Mouse (Mus musculus) heart, embryonic 14.5 days (tissue): Measurements from ENCODE around the gene Klhl40. TPM values are rescaled to one million over a fixed set of nuclear protein-coding genes. Genes with fewer than 3 reads are reported as not detected.

ENCODE experiments used
- ATAC-seq: fragments of 200-750 bp; cut with Nextera tagmentation; 2 replicates; pipeline ENCODE4 v1.8.0; 2017; ENCODE audit warnings: low read depth, moderate TSS enrichment; ENCODE audit not compliant: insufficient number of reproducible peaks, insufficient read depth, low FRiP score
- H3K27ac ChIP-seq, 2 experiments: fragments of 200-500 bp in 1 of 2; fragments of 300-500 bp in 1 of 2; sonication (generic) in 1 of 2; replicated peaks in 1 of 2; 2 replicates each; pipeline ENCODE4 v1.5.1; 2012 to 2014; ENCODE audit warnings: low read depth in 2 of 2, low read length in 2 of 2, control low read depth in 1 of 2, mild to moderate bottlenecking in 1 of 2, mixed read lengths in 1 of 2; ENCODE audit not compliant: control insufficient read depth in 1 of 2, insufficient read depth in 1 of 2
- H3K27me3 ChIP-seq: fragments of 300-500 bp; sonication (generic); 2 replicates; pipeline ENCODE4 v1.6.1; 2014; ENCODE audit warnings: mild to moderate bottlenecking, low read length, control low read depth; ENCODE audit not compliant: control insufficient read depth, insufficient read depth
- H3K36me3 ChIP-seq: fragments of 300-500 bp; sonication (generic); 2 replicates; pipeline ENCODE4 v1.6.1; 2014; ENCODE audit warnings: mild to moderate bottlenecking, control low read depth, low read length, mixed read lengths; ENCODE audit not compliant: control insufficient read depth, insufficient read depth
- H3K4me1 ChIP-seq, 2 experiments: fragments of 200-500 bp in 1 of 2; fragments of 300-500 bp in 1 of 2; sonication (generic) in 1 of 2; 2 replicates each; pipeline ENCODE4 v1.6.1; 2012 to 2014; ENCODE audit warnings: low read length in 2 of 2, control low read depth in 1 of 2, mixed read lengths in 1 of 2; ENCODE audit not compliant: control insufficient read depth in 2 of 2, insufficient read depth in 2 of 2
- H3K4me2 ChIP-seq: fragments of 300-500 bp; sonication (generic); 2 replicates; pipeline ENCODE4 v1.6.1; 2014; ENCODE audit warnings: mild to moderate bottlenecking, low read length
- H3K4me3 ChIP-seq, 2 experiments: fragments of 200-500 bp in 1 of 2; fragments of 300-500 bp in 1 of 2; sonication (generic) in 1 of 2; 2 replicates each; pipeline ENCODE4 v1.5.1; 2012 to 2014; ENCODE audit warnings: low read length in 2 of 2, mild to moderate bottlenecking in 2 of 2, control low read depth in 1 of 2, low read depth in 1 of 2, moderate library complexity in 1 of 2; ENCODE audit not compliant: control insufficient read depth in 1 of 2, insufficient read depth in 1 of 2
- H3K9ac ChIP-seq: fragments of 300-500 bp; sonication (generic); 2 replicates; pipeline ENCODE4 v1.6.1; 2014; ENCODE audit warnings: mild to moderate bottlenecking, low read length
- H3K9me3 ChIP-seq: fragments of 300-500 bp; sonication (generic); 2 replicates; pipeline ENCODE4 v1.6.1; 2016; ENCODE audit warnings: low read length, control low read depth; ENCODE audit not compliant: control insufficient read depth
- WGBS: fragments of 180-500 bp; shearing (Covaris S2); extraction: QIAGEN DNeasy Blood & Tissue Kit; methylation state at CpG from one replicate; pipeline ENCODE4 v1.1.7; 2014; 5-methylcytosine and 5-hydroxymethylcytosine counted together
- polyA plus RNA-seq: library from polyadenylated mRNA; unstranded; fragments of >200 nt; fragmentation: Nextera tagmentation; extraction: Ambion mirVana; gene quantifications from 2 replicates; pipeline ENCODE4 v1.2.1, GENCODE M21; 2014

Gene Klhl40
- polyA plus RNA-seq, 1 experiment from 2014 or later = 3.6 TPM

DNA sequence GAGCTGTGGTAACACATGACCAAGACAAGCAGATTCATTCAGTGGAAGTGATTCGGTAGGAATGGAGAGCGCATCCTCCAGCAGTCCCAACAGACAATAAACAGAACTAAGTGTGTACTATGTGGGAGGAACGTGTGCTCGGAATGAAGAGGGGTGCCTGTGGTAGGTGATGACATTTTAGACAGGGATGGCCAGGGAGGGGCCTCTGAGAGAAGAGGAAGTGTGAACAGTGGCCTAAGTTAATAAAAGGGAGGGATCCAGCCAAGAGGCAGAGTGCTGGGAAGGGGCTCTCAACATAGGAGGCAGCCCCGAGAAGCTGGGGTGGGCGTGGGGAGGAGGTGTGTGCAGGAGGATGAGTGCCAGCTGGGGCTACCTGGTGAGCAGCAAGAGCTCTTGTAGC lies 50.9 kb downstream of the Klhl40 start:
- 44% methylated on average over 6 of the region's 6 CpGs for WGBS
- Histone ChIP-seq H3K27ac (no peak overlapping the region), H3K9me3 (no peaks in the 10 kb centered on the region), H3K4me1 (no peaks in the 10 kb centered on the region), H3K4me3 (no peak overlapping the region), H3K36me3 (no peaks in the 10 kb centered on the region), H3K4me2 (no peak overlapping the region), H3K27me3 (no peaks in the 10 kb centered on the region), H3K9ac (no peak overlapping the region)
- no peak for ATAC-seq

GRCm38 (mm10) chr9:121829270-121829992 lies 52.0 kb downstream of the Klhl40 start:
- Histone ChIP-seq H3K4me1 (no peaks in the 10 kb centered on the region), H3K4me3 (no peak overlapping the region), H3K27me3 (no peaks in the 10 kb centered on the region), H3K36me3 (no peaks in the 10 kb centered on the region), H3K9me3 (no peaks in the 10 kb centered on the region), H3K4me2 (no peak overlapping the region), H3K27ac (no peak overlapping the region), H3K9ac (no peak overlapping the region)
- 51% methylated on average over 7 of the region's 7 CpGs for WGBS
- ATAC-seq = no peak

DNA sequence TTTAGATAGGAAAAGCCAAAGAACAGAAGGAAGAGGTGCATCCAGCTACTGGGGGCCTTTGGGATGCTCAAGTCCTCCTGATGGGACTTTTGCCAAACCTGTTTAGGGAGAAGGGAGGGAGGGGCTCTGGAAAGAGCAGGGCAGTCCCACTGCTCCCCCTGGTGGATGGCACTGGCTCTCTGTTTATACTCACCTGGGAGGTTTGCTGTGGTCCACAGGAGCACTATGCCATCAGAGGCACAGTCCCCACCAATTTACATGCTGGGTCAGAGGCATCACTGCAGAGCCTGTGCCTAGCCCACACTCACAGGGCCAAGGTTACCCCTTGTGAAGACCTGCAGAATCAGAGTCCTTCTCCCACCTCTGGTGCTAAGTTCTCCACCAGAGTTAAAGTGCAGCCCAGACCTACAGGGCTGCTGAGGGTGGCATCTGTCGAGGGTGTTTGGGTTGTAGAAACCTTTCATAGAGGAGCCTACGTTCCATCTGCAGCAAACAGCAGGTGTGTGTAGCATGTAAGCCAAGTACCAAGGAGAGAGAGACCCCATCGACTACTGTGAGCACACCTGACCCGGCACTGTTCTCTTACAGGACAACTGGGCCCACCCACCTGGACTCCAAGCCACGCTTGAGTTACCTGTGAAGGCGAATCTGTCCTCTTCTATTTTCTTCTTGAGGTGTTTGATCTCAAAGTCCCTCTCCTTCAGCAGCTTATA lies 53.0 kb downstream of the Klhl40 start:
- Histone ChIP-seq H3K36me3 (no peaks in the 10 kb centered on the region), H3K4me1 (no peaks in the 10 kb centered on the region), H3K4me3 (no peak overlapping the region), H3K27me3 (no peaks in the 10 kb centered on the region), H3K9ac (no peak overlapping the region), H3K9me3 (0 out of 2 replicates have a peak, but pooled peaks cover under 1% of the 10 kb centered on the region), H3K4me2 (no peak overlapping the region), H3K27ac (no peak overlapping the region)
- WGBS = 78% methylated on average over 6 of the region's 6 CpGs
- ATAC-seq = no peak

- ATAC-seq = no peak
- no peak overlapping the region for H3K9ac ChIP-seq
- H3K27ac ChIP-seq = no peak overlapping the region
- WGBS = 18% methylated on average over 6 of the region's 6 CpGs
- H3K27me3 ChIP-seq = no peaks in the 10 kb centered on the region
- H3K9me3 ChIP-seq = 0 out of 2 replicates have a peak, but pooled peaks cover 4% of the 10 kb centered on the region
- no peak overlapping the region for H3K4me2 ChIP-seq
- no peaks in the 10 kb centered on the region for H3K36me3 ChIP-seq
- H3K4me1 ChIP-seq = no peaks in the 10 kb centered on the region
- H3K4me3 ChIP-seq = no peak overlapping the region
These were observed 53.5 kb downstream of the Klhl40 start for GRCm38 (mm10) chr9:121830956-121831293.

Other genes starting within 250 kb of the Klhl40 start
- not detected in 2 replicates for gene Lyzl4, start 135.5 kb upstream of the Klhl40 start, polyA plus RNA-seq
- gene Vipr1, start 134.9 kb upstream of the Klhl40 start, polyA plus RNA-seq = 0.11 and 0.16 TPM in 2 replicates
- 4.4 and 4.9 TPM in 2 replicates for gene Sec22c, start 72.1 kb upstream of the Klhl40 start, polyA plus RNA-seq
- 227 and 237 TPM in 2 replicates for gene Ss18l2, start 67.3 kb upstream of the Klhl40 start, polyA plus RNA-seq
- gene Nktr, start 58.4 kb upstream of the Klhl40 start, polyA plus RNA-seq = 48.7 and 50.4 TPM in 2 replicates
- 14.0 and 16.5 TPM in 2 replicates for gene Zfp651, start 18.3 kb upstream of the Klhl40 start, polyA plus RNA-seq
- gene Hhatl, start 14.9 kb downstream of the Klhl40 start, polyA plus RNA-seq = 17.8 and 18.6 TPM in 2 replicates
- gene Ccdc13, start 61.9 kb downstream of the Klhl40 start, polyA plus RNA-seq = 0.22 and 0.27 TPM in 2 replicates
- 252 and 275 TPM in 2 replicates for gene Higd1a, start 80.8 kb downstream of the Klhl40 start, polyA plus RNA-seq
- 1.2 and 1.3 TPM in 2 replicates for gene Ackr2, start 120.7 kb downstream of the Klhl40 start, polyA plus RNA-seq
- gene Cyp8b1, start 138.7 kb downstream of the Klhl40 start, polyA plus RNA-seq = not detected in 2 replicates
- 0.97 and 1.6 TPM in 2 replicates for gene Fam198a, start 173.4 kb downstream of the Klhl40 start, polyA plus RNA-seq
- gene Pomgnt2, start 219.5 kb downstream of the Klhl40 start, polyA plus RNA-seq = 10.5 and 12.1 TPM in 2 replicates